Mouse (Mus musculus): ENCODE measurements around the gene Hist1h3g. TPM values are rescaled to one million over a fixed set of nuclear protein-coding genes. Genes with fewer than 3 reads are reported as not detected.
"Not testable (repeated sequence)": the region's sequence is repeated elsewhere in the genome, so short reads cannot be mapped to it uniquely, and the experiment has no call there.

The Hist1h3g gene
- total and polyA plus RNA-seq, 3 experiments = 5.2 to 441 TPM; not detected in 1

DNA sequence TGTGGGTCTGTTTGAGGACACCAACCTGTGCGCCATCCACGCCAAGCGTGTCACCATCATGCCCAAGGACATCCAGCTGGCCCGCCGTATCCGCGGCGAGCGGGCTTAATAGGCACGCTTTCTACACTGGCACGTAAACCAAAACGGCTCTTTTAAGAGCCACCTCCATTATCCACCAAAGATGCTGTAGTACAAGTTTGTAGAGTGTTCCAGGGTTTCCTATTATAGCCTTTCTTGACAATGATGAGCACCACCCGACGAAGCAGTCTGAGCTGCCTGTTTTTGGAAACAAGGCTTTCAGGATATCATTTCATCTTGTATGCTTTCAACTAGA, 9.5 kb downstream of the Hist1h3g start:
- peak overlapping the region in 1 of 2 experiments; percentile 50; a peak in 1 of 4 replicates for H3K4me3 ChIP-seq (ENCODE audit: control insufficient read depth in 1 of 2, insufficient read depth in 1 of 2, low read depth in 2 of 2, low read length in 2 of 2)
- DNase-seq (ENCODE audit: low read depth, low spot score) = peak; percentile 61
- H3K9me3 ChIP-seq (replicated peaks; ENCODE audit: insufficient read depth, low read length); H3K27me3 ChIP-seq (ENCODE audit: control insufficient read depth in 1 of 2, insufficient read depth in 2 of 2, low read length in 2 of 2); H3K4me1 ChIP-seq (ENCODE audit: control insufficient read depth in 1 of 2, insufficient read depth in 2 of 2, low read length in 2 of 2); H3K79me2 ChIP-seq (ENCODE audit: control insufficient read depth, insufficient read depth, low read length, poor library complexity): not testable (repeated sequence)
- H3K27ac ChIP-seq (ENCODE audit: control insufficient read depth, low read depth, low read length) = peak overlapping the region; percentile 91
- H3K36me3 ChIP-seq (ENCODE audit: control insufficient read depth in 1 of 2, insufficient read depth in 2 of 2, low read length in 2 of 2) = peaks cover 0 to 28% of the 10 kb centered on the region in 2 experiments; a peak in 2 of 4 replicates
- peak overlapping the region; percentile 75 for H3K9ac ChIP-seq (ENCODE audit: control insufficient read depth, low read depth, low read length, poor library complexity, severe bottlenecking)
- TF ChIP-seq UBTF (IDR thresholded peaks at IDR 0.05; ENCODE audit: borderline replicate concordance, insufficient read depth, low read depth, low read length) (0 out of 2 replicates have a peak, but pooled peaks have one; percentile 66), POLR2A (IDR thresholded peaks at IDR 0.05; ENCODE audit: control insufficient read depth in 1 of 2, insufficient read depth in 1 of 2, low read depth in 1 of 2, low read length in 2 of 2, poor library complexity in 1 of 2) (peak in 1 of 2 experiments; percentile 80; a peak in 2 of 4 replicates)

DNA sequence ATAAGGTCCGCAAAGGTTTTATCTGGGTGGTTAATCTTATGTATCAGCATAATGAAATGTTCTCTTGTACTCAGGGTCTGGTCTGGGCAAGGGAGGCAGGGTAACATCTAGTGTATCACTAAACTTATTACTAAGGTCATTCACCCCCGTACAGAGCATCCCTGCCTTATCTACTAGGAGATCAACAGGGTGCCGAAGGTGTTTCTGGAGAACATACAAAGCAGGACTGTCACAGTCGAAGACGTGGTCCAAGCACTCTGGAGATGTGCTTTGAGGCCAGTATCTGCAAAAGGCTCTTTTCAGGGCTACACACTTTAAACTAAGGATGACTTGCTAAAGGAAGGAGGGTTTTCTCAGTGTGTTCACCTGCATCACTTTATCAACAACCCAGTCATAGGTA, 11.5 kb downstream of the Hist1h3g start:
- H3K27me3 ChIP-seq (ENCODE audit: control insufficient read depth in 1 of 2, insufficient read depth in 2 of 2, low read length in 2 of 2) = no peaks in the 10 kb centered on the region
- peaks cover 0 to 28% of the 10 kb centered on the region in 2 experiments; a peak in 2 of 4 replicates for H3K36me3 ChIP-seq (ENCODE audit: control insufficient read depth in 1 of 2, insufficient read depth in 2 of 2, low read length in 2 of 2)
- no peaks in the 10 kb centered on the region for H3K9me3 ChIP-seq (replicated peaks; ENCODE audit: insufficient read depth, low read length)
- H3K4me1 ChIP-seq (ENCODE audit: control insufficient read depth in 1 of 2, insufficient read depth in 2 of 2, low read length in 2 of 2) = peaks cover 0 to 9% of the 10 kb centered on the region in 2 experiments; a peak in 2 of 4 replicates
- H3K79me2 ChIP-seq (ENCODE audit: control insufficient read depth, insufficient read depth, low read length, poor library complexity) = no peaks in the 10 kb centered on the region; the same call in 1 of the 2 replicates
- H3K9ac ChIP-seq (ENCODE audit: control insufficient read depth, low read depth, low read length, poor library complexity, severe bottlenecking) = no peak overlapping the region
- no peak overlapping the region for H3K4me3 ChIP-seq (ENCODE audit: control insufficient read depth in 1 of 2, insufficient read depth in 1 of 2, low read depth in 2 of 2, low read length in 2 of 2)
- DNase-seq (ENCODE audit: low read depth, low spot score) = no peak
- TF ChIP-seq GATA1 (IDR thresholded peaks at IDR 0.05; ENCODE audit: low read depth, low read length) (peak; percentile 62), ZC3H11A (IDR thresholded peaks at IDR 0.05; ENCODE audit: low read depth, low read length) (no peak)
- no peak overlapping the region for H3K27ac ChIP-seq (ENCODE audit: control insufficient read depth, low read depth, low read length)

GRCm38 (mm10) chr13:23550761-23551145, 15.5 kb downstream of the Hist1h3g start:
- H3K4me1 ChIP-seq (ENCODE audit: control insufficient read depth in 1 of 2, insufficient read depth in 2 of 2, low read length in 2 of 2) = peaks cover 0 to 16% of the 10 kb centered on the region in 2 experiments; a peak in 2 of 4 replicates
- no peaks in the 10 kb centered on the region for H3K9me3 ChIP-seq (replicated peaks; ENCODE audit: insufficient read depth, low read length)
- H3K79me2 ChIP-seq (ENCODE audit: control insufficient read depth, insufficient read depth, low read length, poor library complexity) = peaks cover 3% of the 10 kb centered on the region; the same call in 1 of the 2 replicates
- H3K4me3 ChIP-seq (ENCODE audit: control insufficient read depth in 1 of 2, insufficient read depth in 1 of 2, low read depth in 2 of 2, low read length in 2 of 2) = peak overlapping the region; percentile 0 to 44
- H3K27me3 ChIP-seq (ENCODE audit: control insufficient read depth in 1 of 2, insufficient read depth in 2 of 2, low read length in 2 of 2) = no peaks in the 10 kb centered on the region
- H3K9ac ChIP-seq (ENCODE audit: control insufficient read depth, low read depth, low read length, poor library complexity, severe bottlenecking) = peak overlapping the region; percentile 87
- peaks cover 0 to 49% of the 10 kb centered on the region in 2 experiments; a peak in 2 of 4 replicates for H3K36me3 ChIP-seq (ENCODE audit: control insufficient read depth in 1 of 2, insufficient read depth in 2 of 2, low read length in 2 of 2)
- peak overlapping the region; percentile 100 for H3K27ac ChIP-seq (ENCODE audit: control insufficient read depth, low read depth, low read length)
- no peak for TF ChIP-seq MEF2A (IDR thresholded peaks at IDR 0.05; ENCODE audit: extremely low read depth, insufficient replicate concordance, low read depth, low read length, poor library complexity, severe bottlenecking)
- DNase-seq (ENCODE audit: low read depth, low spot score) = peak; percentile 86

DNA sequence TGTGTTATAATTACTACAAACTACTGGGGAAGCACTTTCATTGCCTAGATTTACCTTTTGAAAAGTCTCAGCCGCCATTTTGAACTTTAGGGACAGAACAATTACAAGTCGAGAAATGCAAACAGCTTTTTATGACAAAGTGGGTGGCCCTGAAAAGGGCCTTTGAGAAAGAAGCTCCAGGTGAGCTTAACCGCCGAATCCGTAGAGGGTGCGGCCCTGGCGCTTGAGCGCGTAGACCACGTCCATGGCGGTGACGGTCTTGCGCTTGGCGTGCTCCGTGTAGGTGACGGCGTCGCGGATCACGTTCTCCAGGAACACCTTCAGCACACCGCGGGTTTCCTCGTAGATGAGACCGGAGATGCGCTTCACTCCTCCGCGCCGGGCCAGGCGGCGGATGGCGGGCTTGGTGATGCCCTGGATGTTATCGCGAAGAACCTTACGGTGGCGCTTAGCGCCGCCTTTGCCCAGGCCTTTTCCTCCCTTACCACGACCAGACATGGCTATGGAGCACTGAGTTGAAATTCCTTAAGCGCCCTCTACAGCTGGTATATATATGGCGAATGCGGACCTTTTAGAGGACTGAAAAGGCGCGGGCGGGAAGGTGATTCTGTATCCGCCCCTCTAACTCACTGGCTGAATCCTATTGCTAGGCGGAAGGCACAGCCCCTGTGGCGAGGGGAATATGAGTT, 16.1 kb downstream of the Hist1h3g start, which contains the start of gene Hist1h4f:
Gene Hist1h4f (minus strand): TSS at position 503 of the 689 bp plus-strand sequence.
- peak; percentile 97 for TF ChIP-seq POLR2AphosphoS5 (IDR thresholded peaks at IDR 0.05; ENCODE audit: borderline replicate concordance, low read depth, low read length)
- peak; percentile 97 to 99 for TF ChIP-seq POLR2A (IDR thresholded peaks at IDR 0.05; ENCODE audit: control insufficient read depth in 1 of 2, insufficient read depth in 1 of 2, low read depth in 1 of 2, low read length in 2 of 2, poor library complexity in 1 of 2)
- peak; percentile 98 for TF ChIP-seq UBTF (IDR thresholded peaks at IDR 0.05; ENCODE audit: borderline replicate concordance, insufficient read depth, low read depth, low read length)
- TF ChIP-seq TBP (IDR thresholded peaks at IDR 0.05; ENCODE audit: low read depth, low read length) = peak; percentile 99
- TF ChIP-seq TAL1 (IDR thresholded peaks at IDR 0.05; ENCODE audit: low read length) = peak; percentile 21; the same call in 1 of the 2 replicates
- peaks cover 0 to 14% of the 10 kb centered on the region in 2 experiments; a peak in 2 of 4 replicates for H3K4me1 ChIP-seq (ENCODE audit: control insufficient read depth in 1 of 2, insufficient read depth in 2 of 2, low read length in 2 of 2)
- H3K27ac ChIP-seq (ENCODE audit: control insufficient read depth, low read depth, low read length) = peak within 1 kb of the TSS; percentile 100
- H3K4me3 ChIP-seq (ENCODE audit: control insufficient read depth in 1 of 2, insufficient read depth in 1 of 2, low read depth in 2 of 2, low read length in 2 of 2) = peak within 1 kb of the TSS; percentile 0 to 44
- DNase-seq (ENCODE audit: low read depth, low spot score) = peak; percentile 97
- peak within 1 kb of the TSS; percentile 87 for H3K9ac ChIP-seq (ENCODE audit: control insufficient read depth, low read depth, low read length, poor library complexity, severe bottlenecking)
- H3K9me3 ChIP-seq (replicated peaks; ENCODE audit: insufficient read depth, low read length); H3K79me2 ChIP-seq (ENCODE audit: control insufficient read depth, insufficient read depth, low read length, poor library complexity); H3K27me3 ChIP-seq (ENCODE audit: control insufficient read depth in 1 of 2, insufficient read depth in 2 of 2, low read length in 2 of 2): not testable (repeated sequence)
- peaks cover 0 to 46% of the 10 kb centered on the region in 2 experiments; a peak in 2 of 4 replicates for H3K36me3 ChIP-seq (ENCODE audit: control insufficient read depth in 1 of 2, insufficient read depth in 2 of 2, low read length in 2 of 2)

Data from MEL (cell line).